Mouse (Mus musculus): ENCODE results near the gene Nelfcd. TPM values are rescaled to one million over a fixed set of nuclear protein-coding genes. Genes with fewer than 3 reads are reported as not detected.

The Nelfcd gene
- polyA plus RNA-seq, 1 experiment from 2014 or later = 111 TPM

DNA sequence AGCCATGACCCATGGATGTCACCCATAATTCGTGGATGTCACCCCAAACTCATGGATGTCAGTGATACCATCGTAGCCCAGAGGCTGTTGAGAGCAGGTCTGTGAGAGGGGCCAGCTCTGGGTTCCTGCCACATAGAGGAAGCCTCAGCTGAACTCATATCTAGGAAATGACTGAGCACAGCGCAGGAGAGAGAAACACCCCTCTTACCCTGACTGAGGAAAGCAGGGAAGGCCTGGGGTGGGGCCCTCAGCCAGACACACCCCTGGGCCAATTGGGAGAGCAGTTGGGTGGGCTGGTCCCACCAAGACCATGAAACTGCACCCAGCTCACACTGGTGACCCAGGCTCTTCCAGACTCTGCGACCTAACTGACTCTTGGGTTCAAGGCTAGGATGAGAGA, 34.7 kb downstream of the Nelfcd start, which contains the start of gene Tubb1:
Tubb1 (plus strand) TSS at position 343 of the 400 bp plus-strand sequence.
- Histone ChIP-seq H3K27ac (ENCODE audit: low read depth, low read length) (no peak within 1 kb of the TSS), H3K4me2 (ENCODE audit: low read length) (no peak within 1 kb of the TSS), H3K9ac (ENCODE audit: low read length) (no peak within 1 kb of the TSS), H3K36me3 (ENCODE audit: control insufficient read depth, insufficient read depth, low read length) (no peaks in the 10 kb centered on the region), H3K27me3 (replicated peaks; ENCODE audit: control insufficient read depth, insufficient read depth, low read length) (no peaks in the 10 kb centered on the region), H3K4me1 (ENCODE audit: control insufficient read depth, insufficient read depth, low read length) (no peaks in the 10 kb centered on the region), H3K4me3 (ENCODE audit: low read depth, low read length) (no peak within 1 kb of the TSS), H3K9me3 (replicated peaks; ENCODE audit: control insufficient read depth, low read length) (no peaks in the 10 kb centered on the region)
- 76% methylated on average over 4 of the region's 4 CpGs for whole genome bisulfite sequencing
- ATAC-seq = no peak
- DNase-seq (ENCODE audit: low spot score) = no peak

DNA sequence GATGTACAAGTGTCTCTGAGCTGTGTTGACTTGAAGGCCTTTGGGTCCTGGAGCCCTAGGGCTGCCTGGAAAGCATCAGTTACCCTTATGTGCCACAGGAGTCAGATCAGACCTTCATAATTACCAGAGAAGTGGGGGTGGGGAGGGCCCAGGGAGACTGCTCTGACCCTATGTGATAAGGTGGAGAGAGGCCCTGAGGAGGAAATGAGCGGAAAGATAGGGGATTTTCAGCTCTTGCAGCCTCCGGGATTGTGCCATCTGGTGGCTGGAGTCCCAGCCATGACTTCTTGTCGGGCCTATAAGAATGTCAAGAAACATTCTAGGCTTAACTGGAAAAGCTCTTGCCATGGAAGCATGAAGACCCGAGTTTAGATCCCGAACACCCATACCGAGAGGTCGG, 38.1 kb downstream of the Nelfcd start:
- no peaks in the 10 kb centered on the region for H3K9me3 ChIP-seq (replicated peaks; ENCODE audit: control insufficient read depth, low read length)
- no peak overlapping the region for H3K9ac ChIP-seq (ENCODE audit: low read length)
- no peaks in the 10 kb centered on the region for H3K4me1 ChIP-seq (ENCODE audit: control insufficient read depth, insufficient read depth, low read length)
- H3K36me3 ChIP-seq (ENCODE audit: control insufficient read depth, insufficient read depth, low read length) = no peaks in the 10 kb centered on the region
- DNase-seq (ENCODE audit: low spot score) (no peak), ATAC-seq (no peak)
- H3K4me3 ChIP-seq (ENCODE audit: low read depth, low read length) = no peak overlapping the region
- no peak overlapping the region for H3K27ac ChIP-seq (ENCODE audit: low read depth, low read length)
- no peaks in the 10 kb centered on the region for H3K27me3 ChIP-seq (replicated peaks; ENCODE audit: control insufficient read depth, insufficient read depth, low read length)
- no peak overlapping the region for H3K4me2 ChIP-seq (ENCODE audit: low read length)
- 73% methylated on average over 7 of the region's 7 CpGs for WGBS

DNA sequence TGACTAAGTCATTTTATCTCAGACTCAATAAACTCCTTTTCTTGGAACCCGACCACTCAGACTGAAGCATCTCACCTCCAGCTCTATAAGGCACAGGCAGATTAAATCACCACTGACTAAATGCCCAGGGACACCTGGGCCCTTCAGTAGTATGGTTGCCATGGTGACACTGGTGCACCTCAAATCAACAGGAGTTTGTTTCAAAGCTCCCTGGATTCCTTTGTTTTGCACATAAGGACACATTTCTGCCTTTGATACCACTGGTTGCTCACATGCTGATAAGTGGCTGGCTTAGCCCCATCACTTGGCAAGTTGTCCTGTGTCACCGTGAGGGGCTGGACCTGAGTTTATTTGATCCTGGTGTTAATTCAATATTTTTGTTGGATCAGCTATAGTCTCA, 43.8 kb downstream of the Nelfcd start:
- peaks cover 24% of the 10 kb centered on the region for H3K36me3 ChIP-seq (ENCODE audit: control insufficient read depth, insufficient read depth, low read length)
- ATAC-seq = no peak
- no peak overlapping the region for H3K27ac ChIP-seq (ENCODE audit: low read depth, low read length)
- H3K4me1 ChIP-seq (ENCODE audit: control insufficient read depth, insufficient read depth, low read length) = peaks cover 6% of the 10 kb centered on the region
- no peak overlapping the region for H3K4me2 ChIP-seq (ENCODE audit: low read length)
- H3K9me3 ChIP-seq (replicated peaks; ENCODE audit: control insufficient read depth, low read length) = no peaks in the 10 kb centered on the region
- 49% methylated on average over 2 of the region's 2 CpGs for WGBS
- no peaks in the 10 kb centered on the region for H3K27me3 ChIP-seq (replicated peaks; ENCODE audit: control insufficient read depth, insufficient read depth, low read length)
- H3K4me3 ChIP-seq (ENCODE audit: low read depth, low read length) = no peak overlapping the region
- DNase-seq (ENCODE audit: low spot score) = no peak
- H3K9ac ChIP-seq (ENCODE audit: low read length) = no peak overlapping the region

DNA sequence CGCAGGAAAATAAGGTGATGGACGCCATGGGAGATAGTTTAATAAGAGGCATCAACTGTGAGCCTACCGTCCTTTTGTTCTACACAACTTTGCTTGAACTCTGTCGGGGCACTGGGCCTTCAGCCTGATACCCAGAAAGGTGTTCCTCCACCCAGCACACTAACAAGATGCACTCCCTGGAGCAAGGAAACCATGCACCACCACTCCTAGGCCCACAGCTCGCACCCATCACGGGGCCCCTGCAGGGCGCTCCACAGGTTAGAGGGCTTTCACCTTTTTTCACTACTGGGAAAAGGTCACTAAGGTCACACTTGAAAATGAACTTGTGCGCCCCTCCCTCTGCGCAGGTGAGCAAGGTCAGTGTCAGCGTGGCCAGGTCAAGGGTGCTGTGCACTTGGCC, 47.8 kb downstream of the Nelfcd start:
- H3K27ac ChIP-seq (ENCODE audit: low read depth, low read length) = no peak overlapping the region
- DNase-seq (ENCODE audit: low spot score) = no peak
- peak; percentile 38 for ATAC-seq

DNA sequence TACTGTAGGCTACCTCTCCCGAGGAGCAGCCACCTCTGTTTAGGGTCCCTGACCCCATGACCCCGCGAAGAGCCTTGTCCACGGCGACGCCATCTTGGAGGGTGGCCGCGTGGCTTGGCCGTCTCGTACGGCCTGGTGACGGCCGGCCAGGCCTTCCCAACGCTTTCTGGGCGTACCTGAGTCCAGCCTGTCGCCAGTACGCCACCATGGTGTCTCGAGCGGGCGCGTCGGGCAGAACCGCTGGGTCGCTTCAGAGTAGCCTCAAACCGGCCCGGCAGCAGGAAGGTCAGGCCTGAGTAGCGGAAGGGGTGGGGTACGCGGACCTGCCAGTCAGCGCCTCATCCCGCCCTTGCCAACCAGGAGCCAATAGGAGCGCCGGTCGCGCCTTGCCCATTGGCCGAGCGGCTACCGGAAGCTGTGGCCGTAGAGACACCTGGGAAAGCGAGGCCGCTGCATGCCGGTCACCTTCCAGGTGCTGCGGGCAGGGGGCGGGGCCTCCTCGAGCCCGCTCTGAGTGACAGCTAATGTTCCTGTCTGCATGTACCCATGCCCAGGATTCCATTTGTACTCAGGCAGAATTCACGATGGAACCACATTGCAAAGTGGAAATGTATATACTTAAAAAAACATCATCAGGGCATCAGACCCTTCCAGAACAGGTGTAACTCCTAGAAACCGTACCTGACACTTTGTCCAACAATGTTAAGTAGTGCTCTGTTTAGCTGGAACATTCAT, 48.4 kb downstream of the Nelfcd start, which contains the start of gene Atp5e:
Atp5e (minus strand) TSS at position 317 of the 735 bp plus-strand sequence.
- WGBS = 3% methylated on average over 48 of the region's 48 CpGs
- peak; percentile 93 for DNase-seq (ENCODE audit: low spot score)

More for the DNA sequence above, 47.8 kb downstream of the Nelfcd start:
- H3K4me2 ChIP-seq (ENCODE audit: low read length) = peak overlapping the region; percentile 97
- H3K9me3 ChIP-seq (replicated peaks; ENCODE audit: control insufficient read depth, low read length) = no peaks in the 10 kb centered on the region
- H3K9ac ChIP-seq (ENCODE audit: low read length) = peak overlapping the region; percentile 82
- H3K4me1 ChIP-seq (ENCODE audit: control insufficient read depth, insufficient read depth, low read length) = peaks cover 6% of the 10 kb centered on the region
- H3K27me3 ChIP-seq (replicated peaks; ENCODE audit: control insufficient read depth, insufficient read depth, low read length) = no peaks in the 10 kb centered on the region
- 35% methylated on average over 10 of the region's 10 CpGs for WGBS
- H3K36me3 ChIP-seq (ENCODE audit: control insufficient read depth, insufficient read depth, low read length) = peaks cover 44% of the 10 kb centered on the region
- peak overlapping the region; percentile 80 for H3K4me3 ChIP-seq (ENCODE audit: low read depth, low read length)

DNA sequence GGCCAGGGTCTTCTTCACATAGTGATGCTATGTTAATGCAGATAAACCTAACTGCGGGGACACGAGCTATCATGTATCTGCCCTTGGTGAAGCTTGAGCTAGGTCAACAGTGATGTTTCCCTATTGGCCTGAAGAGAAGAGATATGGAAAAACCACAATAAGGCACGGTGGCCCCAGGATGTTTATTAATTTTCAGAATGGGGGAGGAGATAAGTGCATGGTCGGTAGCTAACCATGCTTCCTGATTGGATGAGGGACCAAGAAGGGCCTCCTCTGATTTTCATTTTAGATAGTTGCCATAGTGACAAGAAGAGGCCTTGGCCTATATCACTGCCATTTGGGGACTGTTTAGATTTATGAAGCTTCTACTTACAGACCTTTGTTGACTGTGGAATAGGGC, 54.7 kb downstream of the Nelfcd start:
- H3K27me3 ChIP-seq (replicated peaks; ENCODE audit: control insufficient read depth, insufficient read depth, low read length) = no peaks in the 10 kb centered on the region
- no peaks in the 10 kb centered on the region for H3K9me3 ChIP-seq (replicated peaks; ENCODE audit: control insufficient read depth, low read length)
- no peak overlapping the region for H3K4me3 ChIP-seq (ENCODE audit: low read depth, low read length)
- no peak for DNase-seq (ENCODE audit: low spot score)
- no peak for ATAC-seq
- H3K36me3 ChIP-seq (ENCODE audit: control insufficient read depth, insufficient read depth, low read length) = peaks cover 30% of the 10 kb centered on the region; the same call in 1 of the 2 replicates
- no peak overlapping the region for H3K9ac ChIP-seq (ENCODE audit: low read length)
- no peak overlapping the region for H3K27ac ChIP-seq (ENCODE audit: low read depth, low read length)
- H3K4me2 ChIP-seq (ENCODE audit: low read length) = no peak overlapping the region
- 96% methylated on average over 4 of the region's 4 CpGs for WGBS
- H3K4me1 ChIP-seq (ENCODE audit: control insufficient read depth, insufficient read depth, low read length) = peaks cover 7% of the 10 kb centered on the region; the same call in 1 of the 2 replicates

More for the DNA sequence above, 48.4 kb downstream of the Nelfcd start, which contains the start of gene Atp5e:
- peak within 1 kb of the TSS; percentile 80 for H3K4me3 ChIP-seq (ENCODE audit: low read depth, low read length)
- H3K27me3 ChIP-seq (replicated peaks; ENCODE audit: control insufficient read depth, insufficient read depth, low read length) = no peaks in the 10 kb centered on the region
- H3K9me3 ChIP-seq (replicated peaks; ENCODE audit: control insufficient read depth, low read length) = no peaks in the 10 kb centered on the region
- peak; percentile 100 for ATAC-seq
- no peak within 1 kb of the TSS for H3K27ac ChIP-seq (ENCODE audit: low read depth, low read length)
- peaks cover 49% of the 10 kb centered on the region for H3K36me3 ChIP-seq (ENCODE audit: control insufficient read depth, insufficient read depth, low read length)
- H3K4me1 ChIP-seq (ENCODE audit: control insufficient read depth, insufficient read depth, low read length) = peaks cover 6% of the 10 kb centered on the region
- peak within 1 kb of the TSS; percentile 97 for H3K4me2 ChIP-seq (ENCODE audit: low read length)
- peak within 1 kb of the TSS; percentile 82 for H3K9ac ChIP-seq (ENCODE audit: low read length)

DNA sequence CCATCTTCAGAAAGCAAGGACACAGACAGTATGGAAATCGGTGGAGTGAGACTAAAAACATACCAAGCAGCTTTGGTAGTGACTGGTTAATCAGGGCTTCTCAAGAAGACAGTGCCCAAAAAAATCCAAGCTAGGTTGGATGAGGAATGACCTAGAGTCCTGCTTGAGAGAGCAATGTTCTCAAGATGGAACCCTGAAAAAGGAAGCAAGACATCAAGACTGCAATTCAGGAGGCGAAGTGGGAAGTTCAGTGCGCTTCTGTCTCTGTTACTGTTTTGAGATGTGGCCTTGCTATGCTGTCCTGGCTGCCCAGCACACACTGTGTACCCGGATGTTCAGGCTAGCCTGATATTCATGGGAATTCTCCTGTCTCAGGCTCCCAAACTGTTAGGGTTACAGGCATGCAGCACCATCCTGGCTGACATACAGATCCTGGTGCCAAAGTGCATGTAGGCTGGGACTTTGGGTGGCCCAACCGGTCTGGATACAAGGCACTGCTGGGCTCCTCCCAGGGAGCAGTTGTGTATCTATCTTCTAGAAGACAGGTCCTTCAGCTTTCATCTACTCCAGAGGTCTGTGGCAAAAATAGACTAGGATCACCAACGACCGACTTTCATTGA, 55.3 kb downstream of the Nelfcd start:
- 95% methylated on average over 7 of the region's 7 CpGs for WGBS
- no peak overlapping the region for H3K4me3 ChIP-seq (ENCODE audit: low read depth, low read length)
- H3K27ac ChIP-seq (ENCODE audit: low read depth, low read length) = no peak overlapping the region
- DNase-seq (ENCODE audit: low spot score) (no peak), ATAC-seq (no peak)
- H3K9me3 ChIP-seq (replicated peaks; ENCODE audit: control insufficient read depth, low read length) = no peaks in the 10 kb centered on the region
- H3K36me3 ChIP-seq (ENCODE audit: control insufficient read depth, insufficient read depth, low read length) = peaks cover 25% of the 10 kb centered on the region; the same call in 1 of the 2 replicates
- no peak overlapping the region for H3K9ac ChIP-seq (ENCODE audit: low read length)
- no peak overlapping the region for H3K4me2 ChIP-seq (ENCODE audit: low read length)
- peaks cover 7% of the 10 kb centered on the region; the same call in 1 of the 2 replicates for H3K4me1 ChIP-seq (ENCODE audit: control insufficient read depth, insufficient read depth, low read length)
- no peaks in the 10 kb centered on the region for H3K27me3 ChIP-seq (replicated peaks; ENCODE audit: control insufficient read depth, insufficient read depth, low read length)

DNA sequence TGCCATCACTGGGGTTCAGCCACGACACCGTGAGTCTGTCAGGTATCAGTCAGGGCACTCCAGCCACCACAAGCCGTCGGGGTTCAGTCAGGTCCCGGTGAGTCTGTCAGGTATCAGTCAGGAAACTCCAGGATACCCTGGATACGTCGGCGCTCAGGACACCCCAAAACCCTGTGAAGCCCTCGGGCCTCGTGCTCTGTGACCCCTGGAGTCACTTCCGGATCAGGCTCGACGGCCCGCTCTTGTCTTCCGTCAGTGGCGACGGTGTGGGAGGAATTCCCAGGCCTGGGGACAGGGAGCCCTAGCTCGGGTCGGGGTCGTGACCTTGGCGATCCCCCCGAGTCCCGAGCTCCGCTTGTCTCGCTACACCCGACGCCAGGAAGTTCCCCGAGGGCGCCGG, 56.8 kb downstream of the Nelfcd start:
- Histone ChIP-seq H3K9ac (ENCODE audit: low read length) (peak overlapping the region; percentile 75), H3K9me3 (replicated peaks; ENCODE audit: control insufficient read depth, low read length) (no peaks in the 10 kb centered on the region), H3K36me3 (ENCODE audit: control insufficient read depth, insufficient read depth, low read length) (0 out of 2 replicates have a peak, but pooled peaks cover 16% of the 10 kb centered on the region), H3K4me1 (ENCODE audit: control insufficient read depth, insufficient read depth, low read length) (peaks cover 7% of the 10 kb centered on the region; the same call in 1 of the 2 replicates), H3K4me2 (ENCODE audit: low read length) (peak overlapping the region; percentile 75), H3K27me3 (replicated peaks; ENCODE audit: control insufficient read depth, insufficient read depth, low read length) (no peaks in the 10 kb centered on the region), H3K27ac (ENCODE audit: low read depth, low read length) (no peak overlapping the region), H3K4me3 (ENCODE audit: low read depth, low read length) (peak overlapping the region; percentile 75)
- 10% methylated on average over 30 of the region's 30 CpGs for WGBS
- DNase-seq (ENCODE audit: low spot score) (no peak), ATAC-seq (peak; percentile 41)

Data from forebrain, embryonic 14.5 days (tissue).